Mouse (Mus musculus) hindlimb bud, embryonic 11.5 days (tissue): ENCODE measurements around the gene Krtap4-9.
"Not testable (repeated sequence)": the region's sequence is repeated elsewhere in the genome, so short reads cannot be mapped to it uniquely, and the experiment has no call there.

Experiments used
- DNase-seq: peaks from one replicate; pipeline ENCODE4 v3.0.0-alpha.2; 2012; ENCODE audit warnings: low read depth, low spot score; ENCODE audit errors: extremely low spot score

Gene Krtap4-9

DNA sequence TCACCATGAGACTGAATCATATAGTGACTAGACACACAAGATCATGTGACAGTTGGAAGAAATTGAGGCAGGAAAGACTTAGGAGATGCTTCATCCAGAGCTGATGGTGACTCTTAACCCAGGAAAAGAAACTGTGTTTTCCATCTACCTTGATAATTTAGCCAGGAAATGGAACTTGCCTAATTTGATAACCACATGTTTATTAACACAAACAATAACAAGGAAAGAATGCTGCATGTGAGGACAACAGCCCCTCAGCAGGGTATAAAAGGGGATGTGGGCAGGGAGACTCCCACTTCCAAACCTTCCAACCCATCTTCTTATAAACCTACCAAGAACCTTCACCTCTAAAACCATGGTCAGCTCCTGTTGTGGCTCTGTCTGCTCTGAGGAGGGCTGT, at the start of gene Krtap4-9:
Gene Krtap4-9 (plus strand): TSS at position 301 of the 400 bp plus-strand sequence.
- not testable (repeated sequence) for DNase-seq

- DNase-seq = no peak
These were observed 41.0 kb upstream of the Krtap4-9 start for GRCm38 (mm10) chr11:99743985-99744384.

GRCm38 (mm10) chr11:99758877-99759276, 26.1 kb upstream of the Krtap4-9 start:
- no peak for DNase-seq

DNA sequence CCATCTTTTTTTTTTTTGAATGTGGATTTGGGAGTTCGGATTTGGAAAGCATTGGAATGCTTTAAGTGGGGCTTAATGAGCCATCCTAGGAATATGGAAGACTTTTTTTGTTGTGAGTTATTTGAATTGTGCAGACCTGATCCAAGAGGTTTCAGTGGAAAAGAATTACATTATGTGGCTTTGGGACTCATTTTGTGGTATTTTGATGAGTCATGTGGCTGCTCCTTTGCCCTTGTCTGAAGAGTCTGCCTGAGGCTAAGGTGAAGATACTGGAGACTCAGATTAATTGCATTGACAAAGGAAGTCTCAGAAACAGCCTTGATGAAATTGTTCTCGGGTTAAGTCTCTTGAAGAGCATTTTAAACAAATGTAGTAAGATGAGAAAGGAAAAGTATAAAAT, 16.6 kb upstream of the Krtap4-9 start:
- no peak for DNase-seq

- not testable (repeated sequence) for DNase-seq
These were observed 12.2 kb upstream of the Krtap4-9 start, which contains the start of gene Gm11595 for GRCm38 (mm10) chr11:99772813-99773212. Gm11595 (minus strand) TSS chr11:99772913.

- DNase-seq = no peak
These were observed 6.6 kb upstream of the Krtap4-9 start for GRCm38 (mm10) chr11:99778401-99778800.

DNA sequence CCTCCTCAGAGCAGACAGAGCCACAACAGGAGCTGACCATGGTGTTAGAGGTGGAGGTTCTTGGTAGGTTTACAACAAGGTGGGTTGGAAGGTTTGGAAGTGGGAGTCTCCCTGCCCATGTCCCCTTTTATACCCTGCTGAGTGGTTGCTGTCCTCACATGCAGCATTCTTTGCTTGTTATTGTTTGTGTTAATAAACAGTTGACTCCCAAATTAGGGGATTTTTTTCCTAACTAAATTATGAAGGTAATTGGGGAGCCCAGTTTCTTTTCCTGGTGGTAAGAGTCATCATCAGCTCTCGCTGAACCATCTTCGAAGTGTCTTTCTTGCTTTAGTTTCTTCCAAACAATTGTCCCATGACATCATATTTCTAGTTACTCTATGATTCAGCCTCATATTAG, 4.4 kb upstream of the Krtap4-9 start, which contains the start of gene Krtap4-8:
Gene Krtap4-8 (minus strand): TSS at position 101 of the 400 bp plus-strand sequence.
- no peak for DNase-seq

DNA sequence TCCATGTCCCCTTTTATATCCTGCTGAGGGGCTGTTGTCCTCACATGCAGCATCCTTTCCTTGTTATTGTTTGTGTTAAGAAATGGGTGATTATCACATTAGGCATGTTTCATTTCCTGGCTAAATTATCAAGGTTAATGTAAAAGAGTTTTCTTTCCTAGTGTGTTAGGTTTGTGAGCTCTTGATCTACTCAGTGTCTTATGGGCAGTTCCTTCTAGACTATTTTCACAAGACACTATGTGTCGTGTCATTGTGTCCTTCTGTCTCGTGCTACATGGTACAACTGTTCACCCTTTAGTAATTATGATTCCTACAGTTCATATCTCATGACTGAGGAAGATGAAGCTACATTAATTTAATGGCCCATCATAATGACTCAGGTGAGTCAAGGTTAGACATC, 8.4 kb downstream of the Krtap4-9 start, which contains the start of gene Gm11596:
Gene Gm11596 (minus strand): TSS at position 101 of the 400 bp plus-strand sequence.
- DNase-seq = no peak

- DNase-seq = not testable (repeated sequence)
These were observed 13.8 kb downstream of the Krtap4-9 start, which contains the start of gene Gm11569 for GRCm38 (mm10) chr11:99798832-99799231. Gm11569 (minus strand) TSS chr11:99798932.

DNA sequence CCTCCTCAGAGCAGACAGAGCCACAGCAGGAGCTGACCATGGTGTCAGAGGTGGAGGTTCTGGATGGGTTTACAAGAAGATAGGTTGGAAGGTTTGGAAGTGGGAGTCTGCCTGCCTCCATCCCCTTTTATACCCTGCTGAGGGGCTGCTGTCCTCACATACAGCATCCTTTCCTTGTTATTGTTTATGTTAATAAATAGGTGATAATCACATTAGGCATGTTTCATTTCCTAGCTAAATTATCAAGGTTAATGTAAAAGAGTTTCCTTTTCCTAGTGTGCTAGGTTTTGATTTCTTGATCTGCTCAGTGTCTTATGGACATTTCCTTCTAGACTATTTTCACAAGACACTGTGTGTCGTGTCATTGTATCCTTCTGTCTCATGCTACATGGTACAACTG, 19.3 kb downstream of the Krtap4-9 start, which contains the start of gene Gm11554:
Gene Gm11554 (minus strand): TSS at position 101 of the 400 bp plus-strand sequence.
- not testable (repeated sequence) for DNase-seq

DNA sequence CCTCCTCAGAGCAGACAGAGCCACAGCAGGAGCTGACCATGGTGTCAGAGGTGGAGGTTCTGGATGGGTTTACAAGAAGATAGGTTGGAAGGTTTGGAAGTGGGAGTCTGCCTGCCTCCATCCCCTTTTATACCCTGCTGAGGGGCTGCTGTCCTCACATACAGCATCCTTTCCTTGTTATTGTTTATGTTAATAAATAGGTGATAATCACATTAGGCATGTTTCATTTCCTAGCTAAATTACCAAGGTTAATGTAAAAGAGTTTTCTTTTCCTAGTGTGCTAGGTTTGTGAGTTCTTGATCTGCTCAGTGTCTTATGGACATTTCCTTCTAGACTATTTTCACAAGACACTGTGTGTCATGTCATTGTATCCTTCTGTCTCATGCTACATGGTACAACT, 24.8 kb downstream of the Krtap4-9 start, which contains the start of gene Krtap4-13:
Gene Krtap4-13 (minus strand): TSS at position 101 of the 400 bp plus-strand sequence.
- not testable (repeated sequence) for DNase-seq

GRCm38 (mm10) chr11:99815566-99815965, 30.6 kb downstream of the Krtap4-9 start, which contains the start of gene Gm11564:
Gm11564 (minus strand) TSS chr11:99815666.
- not testable (repeated sequence) for DNase-seq
